Mouse (Mus musculus): ENCODE data around the gene Cdk5r1.

GRCm38 (mm10) chr11:80485622-80486206, 8.9 kb downstream of the Cdk5r1 start:
- TF ChIP-seq EP300 (IDR thresholded peaks at IDR 0.05; ENCODE audit: low read depth) (no peak), CTCF (IDR thresholded peaks at IDR 0.05; ENCODE audit: low read depth) (no peak)

Measured in liver, embryonic 14.5 days (tissue).